Mouse (Mus musculus) erythroblast, embryonic 14.5 days (primary cell): Measurements from ENCODE around the gene Gm4969.

Experiments
- GATA1 ChIP-seq: IDR thresholded peaks from 2 replicates; pipeline ENCODE4 v1.6.1; 2012; ENCODE audit warnings: low read length, inconsistent platforms, mixed read lengths
- TAL1 ChIP-seq: IDR thresholded peaks from 3 replicates; pipeline ENCODE4 v1.6.1; 2012; ENCODE audit warnings: low read length, inconsistent platforms, mixed read lengths

DNA sequence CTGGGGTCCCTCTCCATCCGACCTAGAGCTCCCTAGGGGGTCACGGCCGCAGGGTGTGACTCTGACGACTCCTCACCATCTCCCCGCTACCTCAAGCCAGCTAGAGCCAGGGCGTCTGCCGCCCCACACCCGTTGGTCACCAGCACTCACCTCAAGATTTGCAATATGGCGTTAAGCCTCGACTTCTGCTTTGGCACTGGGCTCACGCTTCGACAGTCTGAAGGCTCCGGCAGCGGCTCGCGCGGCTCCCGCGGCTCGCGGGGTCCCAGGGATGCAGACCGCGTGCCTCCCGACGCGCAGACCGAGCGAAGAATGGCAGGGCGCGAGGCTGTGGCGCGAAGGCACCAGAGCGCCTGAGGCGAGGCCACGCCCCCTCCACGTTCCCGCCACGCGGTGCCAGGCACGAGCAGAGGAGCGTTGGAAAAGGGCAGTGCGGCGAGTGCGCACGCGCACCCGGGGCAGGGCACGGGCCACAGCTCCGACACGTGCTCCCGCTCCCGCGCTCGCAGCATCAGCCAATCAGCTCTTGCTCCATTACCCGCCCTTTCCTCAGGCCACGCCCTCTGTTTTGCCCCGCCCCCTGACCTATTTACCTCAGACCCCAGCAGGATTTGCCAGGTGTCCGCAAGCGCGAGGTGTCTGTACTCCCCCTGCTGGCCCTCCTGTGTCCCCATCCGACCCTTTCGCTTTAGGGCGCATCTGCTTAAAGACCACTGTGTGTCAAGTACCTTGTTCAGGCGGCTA lies at the start of gene Gm4969:
- TF ChIP-seq GATA1: no peak
- TF ChIP-seq TAL1: no peak
